Mouse (Mus musculus) heart, postnatal 0 days (tissue): ENCODE data around the gene Akna. TPM values are rescaled to one million over a fixed set of nuclear protein-coding genes. Genes with fewer than 3 reads are reported as not detected.
A peak's percentile ranks its signal among the peaks of the same experiment; 100 is the strongest.

Source experiments
- ATAC-seq: fragments of 200-750 bp; cut with Nextera tagmentation; 2 replicates; pipeline ENCODE4 v1.8.0; 2017; ENCODE audit warnings: low read depth, moderate number of reproducible peaks, moderate library complexity; ENCODE audit not compliant: insufficient read depth
- DNase-seq: peaks from one replicate; pipeline ENCODE4 v3.0.0-alpha.2; 2016; ENCODE audit warnings: low spot score
- H3K27ac ChIP-seq: fragments of 300-500 bp; sonication (generic); 2 replicates; pipeline ENCODE4 v1.5.1; 2014; ENCODE audit warnings: low read depth, mild to moderate bottlenecking
- H3K27me3 ChIP-seq: fragments of 300-500 bp; sonication (generic); 2 replicates; pipeline ENCODE4 v1.6.1; 2014; ENCODE audit warnings: low read length, mixed read lengths; ENCODE audit not compliant: control insufficient read depth, insufficient read depth
- H3K36me3 ChIP-seq: fragments of 300-500 bp; sonication (generic); replicated peaks from 2 replicates; pipeline ENCODE4 v1.6.1; 2014; ENCODE audit warnings: low read length, mixed read lengths; ENCODE audit not compliant: control insufficient read depth, insufficient read depth
- H3K4me1 ChIP-seq: fragments of 300-500 bp; sonication (generic); 2 replicates; pipeline ENCODE4 v1.6.1; 2014; ENCODE audit warnings: antibody characterized with exemption; ENCODE audit not compliant: control insufficient read depth, insufficient read depth
- H3K4me2 ChIP-seq: fragments of 300-500 bp; sonication (generic); 2 replicates; pipeline ENCODE4 v1.6.1; 2014; ENCODE audit warnings: low read depth, mild to moderate bottlenecking, low read length, moderate library complexity
- H3K4me3 ChIP-seq: fragments of 300-500 bp; sonication (generic); 2 replicates; pipeline ENCODE4 v1.5.1; 2014; ENCODE audit warnings: low read depth, low read length
- H3K9ac ChIP-seq: fragments of 300-500 bp; sonication (generic); replicated peaks from 2 replicates; pipeline ENCODE4 v1.6.1; 2014; ENCODE audit warnings: low read depth, low read length, mixed read lengths
- H3K9me3 ChIP-seq: fragments of 300-500 bp; sonication (generic); replicated peaks from 2 replicates; pipeline ENCODE4 v1.6.1; 2016; ENCODE audit warnings: low read length; ENCODE audit not compliant: control insufficient read depth
- CTCF ChIP-seq: IDR thresholded peaks from 2 replicates; pipeline ENCODE4 v1.5.1; 2016; ENCODE audit warnings: antibody characterized with exemption, control low read depth, low read depth
- EP300 ChIP-seq: IDR thresholded peaks from 2 replicates; pipeline ENCODE4 v1.6.1; 2016; ENCODE audit warnings: antibody characterized with exemption, low read depth
- WGBS: fragments of 180-500 bp; shearing (Covaris S2); extraction: QIAGEN DNeasy Blood & Tissue Kit; methylation state at CpG from one replicate; pipeline ENCODE4 v1.1.7; 2014; 5-methylcytosine and 5-hydroxymethylcytosine counted together
- polyA plus RNA-seq: library from polyadenylated mRNA; unstranded; fragments of >200 nt; fragmentation: Nextera tagmentation; extraction: Ambion mirVana; gene quantifications from 2 replicates; pipeline ENCODE4 v1.2.1, GENCODE M21; 2015
- total RNA-seq: library from RNA; depleted of rRNA; stranded (reverse); fragments of >200 nt; gene quantifications from 2 replicates; pipeline ENCODE4 v1.2.3, GENCODE M21; 2014; ENCODE audit warnings: low replicate concordance; rRNA removed

The Akna gene
- 4.1 and 5.5 TPM in 2 replicates for total RNA-seq
- 1.3 and 1.4 TPM in 2 replicates for polyA plus RNA-seq

GRCm38 (mm10) chr4:63403040-63403959 lies at the start of gene Akna:
Gene Akna, minus strand, starts transcription at chr4:63403354.
- Histone ChIP-seq H3K36me3 (no peaks in the 10 kb centered on the region), H3K4me2 (peak within 1 kb of the TSS; percentile 63), H3K9ac (peak within 1 kb of the TSS; percentile 56), H3K9me3 (no peaks in the 10 kb centered on the region), H3K27ac (peak within 1 kb of the TSS; percentile 89), H3K4me1 (peaks cover 24% of the 10 kb centered on the region; the same call in 1 of the 2 replicates), H3K4me3 (peak within 1 kb of the TSS; percentile 45), H3K27me3 (no peaks in the 10 kb centered on the region)
- WGBS = 15% methylated on average over 16 of the region's 17 CpGs
- ATAC-seq = peak; percentile 90
- DNase-seq = peak; percentile 93
- TF ChIP-seq EP300 = no peak
- no peak for TF ChIP-seq CTCF

DNA sequence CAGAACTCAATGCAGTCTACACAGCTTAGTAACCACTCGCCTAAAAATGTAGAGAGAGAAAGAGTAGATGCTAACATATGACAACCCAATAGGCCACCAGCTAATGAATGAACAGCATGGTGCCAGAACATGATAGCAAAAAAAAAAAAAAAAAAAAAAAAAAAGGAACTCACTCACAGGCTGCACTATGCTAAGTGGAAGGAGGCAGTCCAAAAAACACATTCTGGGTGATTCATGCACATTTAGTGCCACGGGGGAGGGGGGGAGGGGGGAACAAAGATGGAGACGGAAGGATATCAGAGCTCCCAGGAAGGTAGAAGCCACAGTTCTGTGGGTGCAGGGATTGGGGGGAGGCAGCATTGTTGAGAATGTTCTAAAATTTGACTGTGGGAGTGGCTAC lies 49.4 kb upstream of the Akna start:
- no peaks in the 10 kb centered on the region for H3K36me3 ChIP-seq
- WGBS = 71% methylated on average over 3 of the region's 3 CpGs

DNA sequence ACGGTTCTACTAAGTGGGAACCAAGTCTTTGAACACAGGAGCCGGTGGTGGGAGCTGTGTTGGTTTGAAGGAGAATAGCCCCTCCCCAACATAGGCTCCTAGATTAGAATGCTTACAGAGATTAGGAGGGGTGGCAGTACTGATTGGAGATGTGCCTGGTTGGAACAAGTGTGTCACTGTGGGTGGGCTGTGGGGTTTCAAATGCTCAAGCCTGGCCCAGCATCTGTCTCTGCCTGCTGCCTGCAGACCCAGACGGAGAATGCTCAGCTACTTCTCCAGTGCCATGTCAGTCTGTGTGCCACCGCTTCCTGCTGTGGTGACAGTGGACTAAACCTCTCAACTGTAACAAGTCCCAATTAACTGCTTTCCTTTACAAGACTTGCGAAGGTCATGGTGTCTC lies 47.4 kb upstream of the Akna start:
- no peaks in the 10 kb centered on the region for H3K4me1 ChIP-seq
- TF ChIP-seq CTCF = no peak
- TF ChIP-seq EP300 = no peak
- no peaks in the 10 kb centered on the region; the same call in 1 of the 2 replicates for H3K9me3 ChIP-seq
- H3K9ac ChIP-seq = no peak overlapping the region
- H3K4me2 ChIP-seq = no peak overlapping the region
- no peaks in the 10 kb centered on the region for H3K27me3 ChIP-seq
- WGBS = 65% methylated on average over 5 of the region's 5 CpGs
- no peak overlapping the region for H3K27ac ChIP-seq
- no peak overlapping the region for H3K4me3 ChIP-seq
- ATAC-seq = no peak
- no peaks in the 10 kb centered on the region for H3K36me3 ChIP-seq
- no peak for DNase-seq

More for the DNA sequence above, 49.4 kb upstream of the Akna start:
- Histone ChIP-seq H3K4me1 (no peaks in the 10 kb centered on the region), H3K27me3 (no peaks in the 10 kb centered on the region), H3K9me3 (no peaks in the 10 kb centered on the region; the same call in 1 of the 2 replicates), H3K4me3 (no peak overlapping the region), H3K4me2 (no peak overlapping the region), H3K27ac (no peak overlapping the region), H3K9ac (no peak overlapping the region)
- DNase-seq (no peak), ATAC-seq (no peak)
- TF ChIP-seq CTCF (no peak), EP300 (no peak)

GRCm38 (mm10) chr4:63444362-63445066 lies 41.4 kb upstream of the Akna start:
- Histone ChIP-seq H3K9ac (no peak overlapping the region), H3K27ac (no peak overlapping the region), H3K4me1 (no peaks in the 10 kb centered on the region), H3K4me3 (no peak overlapping the region), H3K36me3 (no peaks in the 10 kb centered on the region), H3K9me3 (no peaks in the 10 kb centered on the region; the same call in 1 of the 2 replicates), H3K27me3 (no peaks in the 10 kb centered on the region), H3K4me2 (no peak overlapping the region)
- TF ChIP-seq CTCF (no peak), EP300 (no peak)
- ATAC-seq (no peak), DNase-seq (no peak)
- 87% methylated on average over 10 of the region's 10 CpGs for WGBS

DNA sequence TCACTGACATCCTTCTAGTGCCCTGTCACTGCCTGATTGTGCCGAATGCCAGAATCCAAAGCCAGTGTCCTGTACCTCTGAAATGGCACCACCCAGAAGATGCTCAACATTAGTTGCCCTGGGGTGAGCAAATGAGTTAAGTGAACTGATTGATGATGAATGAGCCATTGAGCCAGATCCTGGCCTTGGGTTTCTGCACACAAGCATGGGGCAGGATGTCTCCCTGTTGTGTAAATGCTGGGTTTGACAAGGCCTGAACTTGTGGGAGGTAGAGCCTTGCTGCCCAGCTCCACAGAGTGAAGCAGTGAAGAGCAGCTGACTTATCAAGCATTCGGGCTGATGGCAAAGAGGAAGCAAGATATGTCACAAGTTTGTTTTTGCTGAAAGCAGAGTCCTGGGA lies 39.9 kb upstream of the Akna start:
- H3K4me2 ChIP-seq = no peak overlapping the region

More for the DNA sequence above, 39.9 kb upstream of the Akna start:
- WGBS = 77% methylated on average over 2 of the region's 2 CpGs
- Histone ChIP-seq H3K4me3 (no peak overlapping the region), H3K36me3 (no peaks in the 10 kb centered on the region), H3K4me1 (no peaks in the 10 kb centered on the region), H3K27me3 (no peaks in the 10 kb centered on the region), H3K27ac (no peak overlapping the region), H3K9me3 (no peaks in the 10 kb centered on the region), H3K9ac (no peak overlapping the region)
- DNase-seq (no peak), ATAC-seq (no peak)
- no peak for TF ChIP-seq CTCF
- TF ChIP-seq EP300 = no peak
